Comparison of ENCODE assay signal across 8 mouse cellular contexts in the genomic region with DNA sequence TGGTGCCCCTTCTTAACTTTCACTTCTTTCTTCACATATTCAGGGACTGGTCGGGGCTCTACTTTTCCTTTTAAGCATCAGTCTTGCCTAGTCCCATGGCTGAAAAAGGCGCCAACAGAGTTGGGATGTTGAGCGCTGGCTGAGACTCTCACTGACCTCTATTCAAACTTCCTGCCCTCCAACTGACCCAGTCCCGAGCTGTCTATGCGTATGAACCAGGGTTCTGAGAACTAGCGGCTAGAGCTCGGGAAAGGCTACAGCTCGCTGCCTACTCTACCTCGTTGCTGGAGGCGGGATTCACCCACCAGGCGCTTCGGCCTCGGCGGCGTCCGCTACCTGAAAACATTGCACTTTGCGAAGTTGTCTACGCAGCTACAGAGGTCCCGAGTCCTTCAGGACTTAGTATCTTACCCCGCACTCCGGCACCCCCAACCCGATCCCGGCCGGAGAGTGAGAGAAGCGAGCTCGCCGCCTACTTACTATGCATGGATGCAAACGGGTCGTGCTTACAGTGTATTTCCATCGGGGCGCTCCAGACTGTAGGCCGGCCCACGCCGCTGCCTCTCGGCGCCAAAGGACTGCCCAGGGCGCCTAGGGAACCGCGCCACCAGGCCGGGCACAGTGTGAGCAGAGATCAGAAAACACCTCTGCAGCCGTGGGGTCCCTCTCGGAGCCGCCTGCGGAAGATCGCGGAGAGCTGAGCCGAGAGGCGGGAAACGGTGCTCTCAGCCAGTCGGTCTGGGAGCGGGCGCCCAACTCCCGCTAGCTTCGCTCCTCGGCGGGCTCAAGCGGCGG. TPM values are rescaled to one million over a fixed set of nuclear protein-coding genes. Genes with fewer than 3 reads are reported as not detected.
DNase-seq lines count a peak whose midpoint lies in the region; ATAC-seq and TF ChIP-seq lines count a peak whose summit lies in the region.

No protein-coding gene starts in this region.

- 1% methylated on average over 58 of the region's 58 CpGs for WGBS in lung, embryonic 16.5 days
- WGBS in embryonic facial prominence, embryonic 15.5 days: 3% methylated on average over 58 of the region's 58 CpGs
- WGBS in intestine, postnatal 0 days: 2% methylated on average over 54 of the region's 58 CpGs
- WGBS in neural tube, embryonic 12.5 days: under 1% methylated on average over 58 of the region's 58 CpGs

- H3K9ac ChIP-seq in lung, embryonic 16.5 days (ENCODE audit: low read length): no peak overlapping the region
- H3K9ac ChIP-seq in embryonic facial prominence, embryonic 15.5 days: no peak overlapping the region
- H3K9ac ChIP-seq in intestine, postnatal 0 days (ENCODE audit: low read depth, low read length): no peak overlapping the region
- peak overlapping the region; percentile 54 for H3K9ac ChIP-seq in neural tube, embryonic 12.5 days

- peaks cover 11% of the 10 kb centered on the region; the same call in 1 of the 2 replicates for H3K4me1 ChIP-seq in lung, embryonic 16.5 days (replicated peaks; ENCODE audit: control insufficient read depth, insufficient read depth, low read length)
- H3K4me1 ChIP-seq in embryonic facial prominence, embryonic 15.5 days: peaks cover 35% of the 10 kb centered on the region
- 0 out of 2 replicates have a peak, but pooled peaks cover 6% of the 10 kb centered on the region for H3K4me1 ChIP-seq in intestine, postnatal 0 days (replicated peaks; ENCODE audit: control insufficient read depth, insufficient read depth, low read length)
- peaks cover 30% of the 10 kb centered on the region for H3K4me1 ChIP-seq in neural tube, embryonic 12.5 days

- H3K4me3 ChIP-seq in lung, embryonic 16.5 days (ENCODE audit: low read length): peak overlapping the region; percentile 43
- peak overlapping the region; percentile 45 for H3K4me3 ChIP-seq in embryonic facial prominence, embryonic 15.5 days (replicated peaks)
- H3K4me3 ChIP-seq in intestine, postnatal 0 days (ENCODE audit: low read depth, low read length): peak overlapping the region; percentile 38
- peak overlapping the region; percentile 48 for H3K4me3 ChIP-seq in neural tube, embryonic 12.5 days

- H3K27ac ChIP-seq in lung, embryonic 16.5 days (ENCODE audit: low read length): no peak overlapping the region
- no peak overlapping the region for H3K27ac ChIP-seq in embryonic facial prominence, embryonic 15.5 days (replicated peaks)
- H3K27ac ChIP-seq in intestine, postnatal 0 days (ENCODE audit: low read depth, low read length): no peak overlapping the region
- H3K27ac ChIP-seq in neural tube, embryonic 12.5 days: no peak overlapping the region

- no peak for DNase-seq in lung, postnatal 4 days
- DNase-seq in spleen, postnatal 36 days (ENCODE audit: low spot score in 2 of 2): no peak
- no peak for DNase-seq in adrenal gland, postnatal 4 days (ENCODE audit: low spot score in 2 of 2)
- no peak for DNase-seq in spleen, adult 12 weeks (ENCODE audit: low spot score)

- no peaks in the 10 kb centered on the region for H3K9me3 ChIP-seq in lung, embryonic 16.5 days (ENCODE audit: control insufficient read depth, low read length)
- no peaks in the 10 kb centered on the region for H3K9me3 ChIP-seq in embryonic facial prominence, embryonic 15.5 days (replicated peaks)
- H3K9me3 ChIP-seq in intestine, postnatal 0 days (ENCODE audit: control insufficient read depth): no peaks in the 10 kb centered on the region
- no peaks in the 10 kb centered on the region for H3K9me3 ChIP-seq in neural tube, embryonic 12.5 days

- H3K36me3 ChIP-seq in lung, embryonic 16.5 days (ENCODE audit: control insufficient read depth, insufficient read depth, low read length): no peaks in the 10 kb centered on the region
- H3K36me3 ChIP-seq in embryonic facial prominence, embryonic 15.5 days: no peaks in the 10 kb centered on the region
- H3K36me3 ChIP-seq in intestine, postnatal 0 days (ENCODE audit: control insufficient read depth, insufficient read depth): no peaks in the 10 kb centered on the region
- H3K36me3 ChIP-seq in neural tube, embryonic 12.5 days: no peaks in the 10 kb centered on the region

- no peak for ATAC-seq in lung, embryonic 16.5 days (ENCODE audit: low read depth)
- ATAC-seq in embryonic facial prominence, embryonic 15.5 days (ENCODE audit: insufficient number of reproducible peaks, low FRiP score, low TSS enrichment, low read depth): no peak
- no peak for ATAC-seq in intestine, postnatal 0 days
- ATAC-seq in neural tube, embryonic 12.5 days (ENCODE audit: low FRiP score, low read depth): no peak

- no peak for TF ChIP-seq CTCF in intestine, postnatal 0 days (IDR thresholded peaks at IDR 0.05; ENCODE audit: low read depth)

- H3K4me2 ChIP-seq in lung, embryonic 16.5 days (ENCODE audit: low read depth, low read length): 0 out of 2 replicates have a peak overlapping the region, but pooled peaks have one; percentile 56
- peak overlapping the region; percentile 88 for H3K4me2 ChIP-seq in embryonic facial prominence, embryonic 15.5 days (replicated peaks)
- H3K4me2 ChIP-seq in intestine, postnatal 0 days (replicated peaks; ENCODE audit: low read depth): peak overlapping the region; percentile 74
- H3K4me2 ChIP-seq in neural tube, embryonic 12.5 days (replicated peaks): peak overlapping the region; percentile 76

- H3K27me3 ChIP-seq in lung, embryonic 16.5 days (ENCODE audit: control insufficient read depth, insufficient read depth, low read depth, low read length): peaks cover 84% of the 10 kb centered on the region
- H3K27me3 ChIP-seq in embryonic facial prominence, embryonic 15.5 days: peaks cover 98% of the 10 kb centered on the region
- H3K27me3 ChIP-seq in intestine, postnatal 0 days (replicated peaks; ENCODE audit: control insufficient read depth, insufficient read depth, low read length): peaks cover 94% of the 10 kb centered on the region
- H3K27me3 ChIP-seq in neural tube, embryonic 12.5 days (replicated peaks): peaks cover 93% of the 10 kb centered on the region

RNA-seq across cellular contexts. Expression of a gene that starts 7.2 kb away (rescaled TPM):
- 0.19 TPM in 1 of 2 replicates, not detected in the other for polyA plus RNA-seq in lung, embryonic 16.5 days (2015; fragmentation: Nextera tagmentation; extraction: Ambion mirVana)
- polyA plus RNA-seq in embryonic facial prominence, embryonic 15.5 days (2015; fragmentation: Nextera tagmentation; extraction: Ambion mirVana): 0.04 and 0.08 TPM in 2 replicates
- polyA plus RNA-seq in intestine, postnatal 0 days (2015; fragmentation: Nextera tagmentation; extraction: Ambion mirVana): 0.01 TPM in 1 of 2 replicates, not detected in the other
- 2.4 and 3.3 TPM in 2 replicates for polyA plus RNA-seq in neural tube, embryonic 12.5 days (2016; fragmentation: Nextera tagmentation; extraction: Ambion mirVana)
- total RNA-seq in adrenal gland, postnatal 4 days (2021): 1 to 10 TPM in 1 of 2 experiments, under 1 TPM in 1; 0.59 to 1.0 TPM

RNA-seq across cellular contexts. Expression of a gene that starts 52.6 kb away (rescaled TPM):
- polyA plus RNA-seq in lung, embryonic 16.5 days (2015; fragmentation: Nextera tagmentation; extraction: Ambion mirVana): 36.6 and 39.7 TPM in 2 replicates
- polyA plus RNA-seq in embryonic facial prominence, embryonic 15.5 days (2015; fragmentation: Nextera tagmentation; extraction: Ambion mirVana): 36.7 and 43.5 TPM in 2 replicates
- polyA plus RNA-seq in intestine, postnatal 0 days (2015; fragmentation: Nextera tagmentation; extraction: Ambion mirVana): 39.5 and 52.7 TPM in 2 replicates
- 28.2 and 34.9 TPM in 2 replicates for polyA plus RNA-seq in neural tube, embryonic 12.5 days (2016; fragmentation: Nextera tagmentation; extraction: Ambion mirVana)
- 10 to 100 TPM; 49.1 to 53.2 TPM for total RNA-seq in adrenal gland, postnatal 4 days (2021)
